Mouse (Mus musculus): ENCODE measurements around the gene Bcl7a.

DNA sequence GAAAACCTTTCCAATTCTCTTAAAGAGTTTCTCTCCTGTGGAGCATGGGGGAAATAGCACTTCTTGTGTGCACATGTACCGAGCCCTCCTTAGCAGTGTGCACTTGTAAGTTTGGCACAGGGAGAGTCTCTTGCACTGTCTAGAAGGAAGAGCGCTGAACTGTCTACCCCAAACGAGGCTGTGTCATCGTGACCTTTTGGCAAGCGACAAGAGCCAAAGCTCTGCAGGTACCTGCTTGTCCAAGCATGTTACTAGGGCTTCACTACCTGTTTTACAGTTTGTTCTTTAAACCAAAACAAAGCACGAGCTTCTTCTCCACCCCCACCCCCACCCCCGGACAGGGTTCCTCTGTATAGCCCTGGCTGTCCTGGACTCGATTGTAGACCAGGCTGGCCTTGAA lies 15.9 kb upstream of the Bcl7a start:
- TF ChIP-seq CTCF (conservative IDR thresholded peaks at IDR 0.05; ENCODE audit: low read length) (no peak), NANOG (IDR thresholded peaks at IDR 0.05; ENCODE audit: borderline replicate concordance, low read length) (no peak), POU5F1 (IDR thresholded peaks at IDR 0.05; ENCODE audit: borderline replicate concordance, low read length) (no peak)

Measured in E14TG2a.4 (cell line).